Mouse (Mus musculus): ENCODE measurements at regions not wholly inside any gene's neighbourhood (a gene's known extent, or its start where the extent isn't known, plus 50 kb on each side); places are given as distances from the start of the nearest gene placed in this dataset.

GRCm38 (mm10) chr4:110125067-110125784 lies 147.4 kb downstream of the Dmrta2 start:
- DNase-seq (ENCODE audit: low spot score) (no peak), ATAC-seq (no peak)
- Histone ChIP-seq H3K9me3 (ENCODE audit: low read length) (no peaks in the 10 kb centered on the region), H3K4me3 (ENCODE audit: low read length) (no peak overlapping the region), H3K4me2 (ENCODE audit: low read depth, low read length) (no peak overlapping the region), H3K4me1 (ENCODE audit: insufficient read depth, low read length) (no peaks in the 10 kb centered on the region), H3K27me3 (ENCODE audit: insufficient read depth, low read length) (no peaks in the 10 kb centered on the region), H3K9ac (replicated peaks; ENCODE audit: low read length) (no peak overlapping the region), H3K27ac (no peak overlapping the region), H3K36me3 (ENCODE audit: insufficient read depth, low read length) (no peaks in the 10 kb centered on the region)
- WGBS = 44% methylated on average over 6 of the region's 6 CpGs
- no peak for TF ChIP-seq CTCF (IDR thresholded peaks at IDR 0.05; ENCODE audit: low read depth)

- Histone ChIP-seq H3K4me1 (ENCODE audit: insufficient read depth, low read length) (no peaks in the 10 kb centered on the region), H3K27me3 (ENCODE audit: insufficient read depth, low read length) (no peaks in the 10 kb centered on the region), H3K4me3 (ENCODE audit: low read length) (no peak overlapping the region), H3K9me3 (ENCODE audit: low read length) (no peaks in the 10 kb centered on the region), H3K9ac (replicated peaks; ENCODE audit: low read length) (no peak overlapping the region), H3K36me3 (ENCODE audit: insufficient read depth, low read length) (no peaks in the 10 kb centered on the region), H3K4me2 (ENCODE audit: low read depth, low read length) (no peak overlapping the region), H3K27ac (no peak overlapping the region)
- DNase-seq (ENCODE audit: low spot score) (no peak), ATAC-seq (no peak)
- WGBS = 62% methylated on average over 3 of the region's 3 CpGs
- TF ChIP-seq CTCF (IDR thresholded peaks at IDR 0.05; ENCODE audit: low read depth) = no peak
These were observed 150.2 kb downstream of the Dmrta2 start for GRCm38 (mm10) chr4:110127941-110128520.

GRCm38 (mm10) chr4:110128918-110129317 lies 151.1 kb downstream of the Dmrta2 start:
- 3% methylated on average over 1 of the region's 1 CpGs for WGBS
- Histone ChIP-seq H3K4me1 (ENCODE audit: insufficient read depth, low read length) (0 out of 2 replicates have a peak, but pooled peaks cover 3% of the 10 kb centered on the region), H3K36me3 (ENCODE audit: insufficient read depth, low read length) (no peaks in the 10 kb centered on the region), H3K27me3 (ENCODE audit: insufficient read depth, low read length) (no peaks in the 10 kb centered on the region), H3K27ac (no peak overlapping the region), H3K4me3 (ENCODE audit: low read length) (no peak overlapping the region), H3K4me2 (ENCODE audit: low read depth, low read length) (no peak overlapping the region), H3K9ac (replicated peaks; ENCODE audit: low read length) (no peak overlapping the region), H3K9me3 (ENCODE audit: low read length) (no peaks in the 10 kb centered on the region)
- peak; percentile 91 for DNase-seq (ENCODE audit: low spot score)
- peak; percentile 76 for ATAC-seq
- peak; percentile 88 for TF ChIP-seq CTCF (IDR thresholded peaks at IDR 0.05; ENCODE audit: low read depth)

- no peak overlapping the region for H3K27ac ChIP-seq
- H3K4me2 ChIP-seq (ENCODE audit: low read depth, low read length) = no peak overlapping the region
- DNase-seq (ENCODE audit: low spot score) = peak; percentile 41
- H3K36me3 ChIP-seq (ENCODE audit: insufficient read depth, low read length) = no peaks in the 10 kb centered on the region
- 32% methylated on average over 3 of the region's 3 CpGs for WGBS
- H3K27me3 ChIP-seq (ENCODE audit: insufficient read depth, low read length) = no peaks in the 10 kb centered on the region
- peaks cover 7% of the 10 kb centered on the region; the same call in 1 of the 2 replicates for H3K4me1 ChIP-seq (ENCODE audit: insufficient read depth, low read length)
- no peak overlapping the region for H3K9ac ChIP-seq (replicated peaks; ENCODE audit: low read length)
- H3K9me3 ChIP-seq (ENCODE audit: low read length) = no peaks in the 10 kb centered on the region
- ATAC-seq = peak; percentile 48
- H3K4me3 ChIP-seq (ENCODE audit: low read length) = no peak overlapping the region
- no peak for TF ChIP-seq CTCF (IDR thresholded peaks at IDR 0.05; ENCODE audit: low read depth)
These were observed 151.7 kb downstream of the Dmrta2 start for GRCm38 (mm10) chr4:110129518-110129917.

- no peak overlapping the region for H3K9ac ChIP-seq (replicated peaks; ENCODE audit: low read length)
- H3K27me3 ChIP-seq (ENCODE audit: insufficient read depth, low read length) = no peaks in the 10 kb centered on the region
- ATAC-seq = no peak
- H3K4me2 ChIP-seq (ENCODE audit: low read depth, low read length) = no peak overlapping the region
- no peak for TF ChIP-seq CTCF (IDR thresholded peaks at IDR 0.05; ENCODE audit: low read depth)
- no peak overlapping the region for H3K4me3 ChIP-seq (ENCODE audit: low read length)
- peaks cover 7% of the 10 kb centered on the region; the same call in 1 of the 2 replicates for H3K4me1 ChIP-seq (ENCODE audit: insufficient read depth, low read length)
- no peak for DNase-seq (ENCODE audit: low spot score)
- H3K36me3 ChIP-seq (ENCODE audit: insufficient read depth, low read length) = no peaks in the 10 kb centered on the region
- 72% methylated on average over 4 of the region's 4 CpGs for WGBS
- H3K9me3 ChIP-seq (ENCODE audit: low read length) = no peaks in the 10 kb centered on the region
- H3K27ac ChIP-seq = no peak overlapping the region
These were observed 154.2 kb downstream of the Dmrta2 start for GRCm38 (mm10) chr4:110132061-110132460.

- Histone ChIP-seq H3K27me3 (ENCODE audit: insufficient read depth, low read length) (no peaks in the 10 kb centered on the region), H3K9me3 (ENCODE audit: low read length) (no peaks in the 10 kb centered on the region), H3K27ac (no peak overlapping the region), H3K4me3 (ENCODE audit: low read length) (no peak overlapping the region), H3K9ac (replicated peaks; ENCODE audit: low read length) (no peak overlapping the region), H3K36me3 (ENCODE audit: insufficient read depth, low read length) (no peaks in the 10 kb centered on the region), H3K4me2 (ENCODE audit: low read depth, low read length) (no peak overlapping the region), H3K4me1 (ENCODE audit: insufficient read depth, low read length) (peaks cover 7% of the 10 kb centered on the region; the same call in 1 of the 2 replicates)
- 27% methylated on average over 7 of the region's 7 CpGs for WGBS
- DNase-seq (ENCODE audit: low spot score) = no peak
- TF ChIP-seq CTCF (IDR thresholded peaks at IDR 0.05; ENCODE audit: low read depth) = no peak
- 0 out of 2 replicates have a peak, but pooled peaks have one; percentile 27 for ATAC-seq
These were observed 156.2 kb downstream of the Dmrta2 start for GRCm38 (mm10) chr4:110134036-110134435.

- no peaks in the 10 kb centered on the region for H3K9me3 ChIP-seq (ENCODE audit: low read length)
- no peak overlapping the region for H3K4me3 ChIP-seq (ENCODE audit: low read length)
- 85% methylated on average over 1 of the region's 1 CpGs for WGBS
- no peak for DNase-seq (ENCODE audit: low spot score)
- no peak for TF ChIP-seq CTCF (IDR thresholded peaks at IDR 0.05; ENCODE audit: low read depth)
- no peaks in the 10 kb centered on the region for H3K36me3 ChIP-seq (ENCODE audit: insufficient read depth, low read length)
- no peaks in the 10 kb centered on the region for H3K27me3 ChIP-seq (ENCODE audit: insufficient read depth, low read length)
- ATAC-seq = no peak
- H3K4me1 ChIP-seq (ENCODE audit: insufficient read depth, low read length) = no peaks in the 10 kb centered on the region
- H3K4me2 ChIP-seq (ENCODE audit: low read depth, low read length) = no peak overlapping the region
- no peak overlapping the region for H3K9ac ChIP-seq (replicated peaks; ENCODE audit: low read length)
- no peak overlapping the region for H3K27ac ChIP-seq
These were observed 167.4 kb downstream of the Dmrta2 start for GRCm38 (mm10) chr4:110145229-110145628.

Measured in hindbrain, postnatal 0 days (tissue).